Mouse (Mus musculus): ENCODE results near the gene Hist1h4i. TPM values are rescaled to one million over a fixed set of nuclear protein-coding genes. Genes with fewer than 3 reads are reported as not detected.
A peak's percentile ranks its signal among the peaks of the same experiment; 100 is the strongest.

Hist1h4i gene
- polyA plus RNA-seq, 1 experiment, result 15.7 TPM

DNA sequence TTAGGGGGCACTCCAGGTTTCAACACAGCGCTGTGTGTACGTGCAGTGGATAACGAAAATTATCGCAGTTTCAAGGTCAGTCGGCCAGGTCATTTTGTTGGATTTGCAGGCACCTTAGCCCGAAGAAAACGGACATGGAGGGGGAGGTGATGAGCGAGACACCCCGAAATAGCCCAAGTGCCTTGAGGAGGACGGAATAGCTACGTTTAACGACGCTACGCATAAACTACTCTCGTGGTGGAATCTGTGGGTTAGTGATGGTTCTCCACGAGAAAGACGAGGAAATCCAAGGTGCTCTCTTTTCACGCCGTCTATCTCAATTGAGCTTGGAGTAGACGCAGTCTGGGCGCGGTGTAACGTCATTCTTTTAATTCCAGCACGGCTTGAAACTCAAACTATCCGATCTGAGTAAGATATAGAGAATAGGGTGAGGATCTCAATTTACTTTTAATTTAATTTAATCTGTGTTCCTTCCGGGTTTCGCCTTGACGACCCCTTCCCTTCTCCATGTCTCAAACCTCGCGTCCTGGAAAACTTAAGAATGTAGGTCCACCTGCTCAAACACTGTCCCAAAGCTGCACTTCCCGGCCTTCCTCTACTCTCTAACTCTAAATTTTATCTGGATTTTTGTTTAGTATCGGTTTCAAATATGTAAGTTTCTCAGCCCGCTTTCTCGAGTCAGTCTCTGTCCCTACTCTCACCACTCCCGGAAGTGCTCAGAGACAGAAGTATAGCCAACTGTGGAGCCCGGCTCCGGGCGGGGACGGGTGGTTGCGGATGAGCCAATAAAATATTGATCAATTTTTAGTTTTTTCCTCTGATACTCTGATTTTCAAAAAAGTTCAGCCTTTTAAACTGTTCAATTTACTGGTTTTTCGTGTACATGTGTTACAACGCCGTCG, 21.0 kb downstream of the Hist1h4i start:
- TF ChIP-seq CTCF (IDR thresholded peaks at IDR 0.05; ENCODE audit: extremely low read depth, insufficient read depth, insufficient read length, insufficient replicate concordance) (no peak), POLR2A (IDR thresholded peaks at IDR 0.05; ENCODE audit: low read depth, low read length) (no peak)
- H3K4me3 ChIP-seq (ENCODE audit: extremely low read depth, insufficient read depth, insufficient read length), result peak overlapping the region; percentile 67
- 2% methylated on average over 44 of the region's 44 CpGs for WGBS
- peak in 1 of 2 experiments; percentile 44 for DNase-seq (ENCODE audit: low read depth in 1 of 2, low spot score in 2 of 2)
- H3K36me3 ChIP-seq (ENCODE audit: control insufficient read depth, insufficient read depth, low read length), result no peaks in the 10 kb centered on the region
- 0 out of 2 replicates have a peak, but pooled peaks cover 1% of the 10 kb centered on the region for H3K27me3 ChIP-seq (ENCODE audit: control insufficient read depth, insufficient read depth, low read length)
- no peaks in the 10 kb centered on the region for H3K4me1 ChIP-seq (ENCODE audit: control insufficient read depth, insufficient read depth, insufficient read length)
- H3K27ac ChIP-seq (ENCODE audit: insufficient read depth, low read length), result no peak overlapping the region

DNA sequence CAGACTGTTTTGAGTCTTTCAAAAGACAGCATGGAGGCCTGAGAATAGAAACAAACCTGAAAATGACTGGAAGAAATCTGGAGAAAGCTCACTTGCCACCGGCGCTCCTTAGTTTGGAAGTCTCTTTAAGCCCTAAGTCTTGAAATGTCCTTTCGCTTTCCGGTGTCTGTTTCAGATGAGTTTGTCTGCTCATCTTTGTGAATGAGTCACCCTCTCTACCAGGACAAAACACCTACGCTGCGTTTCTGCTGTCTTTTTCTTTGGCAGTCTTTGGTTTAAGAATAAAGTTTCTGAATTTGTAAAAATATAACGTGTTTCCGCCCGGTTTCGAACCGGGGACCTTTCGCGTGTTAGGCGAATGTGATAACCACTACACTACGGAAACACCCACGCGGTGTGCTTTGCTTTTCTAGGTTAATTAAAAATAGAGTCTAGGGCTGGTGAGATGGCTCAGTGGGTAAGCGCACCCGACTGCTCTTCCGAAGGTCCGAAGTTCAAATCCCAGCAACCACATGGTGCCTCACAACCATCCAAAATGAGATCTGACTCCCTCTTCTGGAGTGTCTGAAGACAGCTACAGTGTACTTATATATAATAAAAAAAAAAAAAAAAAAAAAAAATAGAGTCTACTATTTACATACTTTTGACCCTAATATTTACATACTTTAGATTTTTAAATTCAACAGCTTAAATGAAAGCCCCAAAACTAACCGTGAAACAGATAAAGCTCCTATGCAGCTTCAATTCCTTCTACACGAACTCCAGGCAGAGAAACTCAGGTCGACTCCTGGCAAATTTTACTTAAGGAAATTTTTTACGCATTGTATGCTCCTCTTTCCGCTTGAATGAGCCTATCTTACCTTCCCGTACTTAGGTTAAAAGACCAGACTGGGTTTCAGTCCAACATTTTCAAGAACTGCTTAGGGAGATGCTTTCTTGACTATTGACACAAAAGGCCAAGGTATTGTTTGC, 25.4 kb downstream of the Hist1h4i start:
- 16% methylated on average over 27 of the region's 27 CpGs for WGBS
- DNase-seq (ENCODE audit: low read depth in 1 of 2, low spot score in 2 of 2), result peak; percentile 60 to 87
- Histone ChIP-seq H3K36me3 (ENCODE audit: control insufficient read depth, insufficient read depth, low read length) (no peaks in the 10 kb centered on the region), H3K27me3 (ENCODE audit: control insufficient read depth, insufficient read depth, low read length) (peaks cover 7% of the 10 kb centered on the region), H3K4me3 (ENCODE audit: extremely low read depth, insufficient read depth, insufficient read length) (no peak overlapping the region), H3K27ac (ENCODE audit: insufficient read depth, low read length) (no peak overlapping the region), H3K4me1 (ENCODE audit: control insufficient read depth, insufficient read depth, insufficient read length) (peaks cover 6% of the 10 kb centered on the region; the same call in 1 of the 2 replicates)
- TF ChIP-seq CTCF (IDR thresholded peaks at IDR 0.05; ENCODE audit: extremely low read depth, insufficient read depth, insufficient read length, insufficient replicate concordance), result no peak
- TF ChIP-seq POLR2A (IDR thresholded peaks at IDR 0.05; ENCODE audit: low read depth, low read length), result no peak

DNA sequence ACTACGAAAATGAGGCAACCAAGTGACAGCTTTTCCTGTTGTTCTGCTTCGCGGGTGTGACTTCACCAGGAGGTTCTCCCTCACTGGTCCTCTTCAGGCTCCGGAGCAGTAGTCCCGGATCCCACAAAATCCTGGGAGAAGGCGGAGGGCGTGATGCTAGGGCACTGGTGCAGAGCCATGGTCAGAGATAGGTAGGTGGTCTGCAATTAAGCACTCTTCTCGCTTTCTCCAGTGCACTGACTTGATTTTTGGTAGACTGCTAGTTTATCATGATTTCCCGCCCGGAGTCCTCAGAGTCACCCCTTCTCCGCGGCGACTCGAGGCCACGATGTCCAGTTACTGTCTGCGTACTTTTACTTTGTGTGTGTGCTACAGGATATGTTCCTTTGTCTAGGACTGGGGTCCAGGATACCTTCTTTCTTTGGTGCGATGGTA, 26.7 kb downstream of the Hist1h4i start:
- DNase-seq (ENCODE audit: low read depth in 1 of 2, low spot score in 2 of 2), result no peak
- Histone ChIP-seq H3K27ac (ENCODE audit: insufficient read depth, low read length) (no peak overlapping the region), H3K36me3 (ENCODE audit: control insufficient read depth, insufficient read depth, low read length) (no peaks in the 10 kb centered on the region), H3K4me1 (ENCODE audit: control insufficient read depth, insufficient read depth, insufficient read length) (peaks cover 6% of the 10 kb centered on the region; the same call in 1 of the 2 replicates), H3K27me3 (ENCODE audit: control insufficient read depth, insufficient read depth, low read length) (peaks cover 5% of the 10 kb centered on the region), H3K4me3 (ENCODE audit: extremely low read depth, insufficient read depth, insufficient read length) (peak overlapping the region; percentile 6; the same call in 1 of the 2 replicates)
- TF ChIP-seq POLR2A (IDR thresholded peaks at IDR 0.05; ENCODE audit: low read depth, low read length), result no peak
- no peak for TF ChIP-seq CTCF (IDR thresholded peaks at IDR 0.05; ENCODE audit: extremely low read depth, insufficient read depth, insufficient read length, insufficient replicate concordance)
- WGBS, result 9% methylated on average over 17 of the region's 17 CpGs

DNA sequence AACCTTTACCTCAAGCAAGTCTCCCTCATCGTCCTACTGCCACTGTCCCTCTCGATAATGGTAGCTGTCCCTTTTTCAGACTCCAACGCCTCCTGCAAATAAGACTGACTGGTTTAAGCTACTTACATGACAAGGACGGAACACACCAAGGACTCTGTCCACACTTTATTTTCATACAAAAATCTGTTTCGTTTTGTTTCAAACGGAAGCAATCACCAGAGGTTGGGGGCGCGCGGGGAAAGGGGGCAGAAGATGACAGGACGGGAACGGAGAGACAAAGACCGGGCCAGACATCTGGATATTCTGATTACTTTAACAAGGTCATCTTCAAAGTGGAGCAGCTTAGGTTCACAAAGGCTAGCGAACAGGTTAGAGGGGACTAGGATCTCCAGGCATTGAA, 27.4 kb downstream of the Hist1h4i start:
- WGBS, result 15% methylated on average over 13 of the region's 13 CpGs
- no peak overlapping the region for H3K4me3 ChIP-seq (ENCODE audit: extremely low read depth, insufficient read depth, insufficient read length)
- peaks cover 6% of the 10 kb centered on the region; the same call in 1 of the 2 replicates for H3K4me1 ChIP-seq (ENCODE audit: control insufficient read depth, insufficient read depth, insufficient read length)
- H3K36me3 ChIP-seq (ENCODE audit: control insufficient read depth, insufficient read depth, low read length), result no peaks in the 10 kb centered on the region
- H3K27me3 ChIP-seq (ENCODE audit: control insufficient read depth, insufficient read depth, low read length), result peaks cover 7% of the 10 kb centered on the region
- TF ChIP-seq POLR2A (IDR thresholded peaks at IDR 0.05; ENCODE audit: low read depth, low read length) (no peak), CTCF (IDR thresholded peaks at IDR 0.05; ENCODE audit: extremely low read depth, insufficient read depth, insufficient read length, insufficient replicate concordance) (no peak)
- no peak for DNase-seq (ENCODE audit: low read depth in 1 of 2, low spot score in 2 of 2)
- H3K27ac ChIP-seq (ENCODE audit: insufficient read depth, low read length), result no peak overlapping the region

DNA sequence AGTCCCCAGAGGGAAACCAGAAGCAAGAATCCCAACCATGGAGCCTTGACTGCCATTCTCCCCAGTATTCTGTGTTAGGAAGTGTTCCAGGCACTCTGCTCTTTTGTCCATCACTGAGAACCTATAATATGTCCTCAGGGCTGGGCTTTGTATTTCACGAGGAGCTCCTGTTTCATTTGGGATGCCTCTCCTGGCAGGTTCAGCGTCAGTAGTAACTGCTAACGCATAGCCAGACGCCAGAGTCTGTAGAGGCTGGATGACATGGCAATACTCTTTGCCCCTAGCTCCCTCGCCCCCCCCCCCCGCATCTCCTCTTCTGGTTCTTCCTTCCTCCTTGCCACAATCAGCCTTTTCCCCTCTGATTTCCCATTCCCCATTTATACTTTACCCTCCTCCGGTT, 31.5 kb downstream of the Hist1h4i start, which contains the start of gene Prss16:
Gene Prss16 (minus strand): TSS at position 101 of the 400 bp plus-strand sequence.
- no peak for TF ChIP-seq CTCF (IDR thresholded peaks at IDR 0.05; ENCODE audit: extremely low read depth, insufficient read depth, insufficient read length, insufficient replicate concordance)
- no peak for TF ChIP-seq POLR2A (IDR thresholded peaks at IDR 0.05; ENCODE audit: low read depth, low read length)
- Histone ChIP-seq H3K27ac (ENCODE audit: insufficient read depth, low read length) (no peak within 1 kb of the TSS), H3K4me1 (ENCODE audit: control insufficient read depth, insufficient read depth, insufficient read length) (peaks cover 5% of the 10 kb centered on the region), H3K27me3 (ENCODE audit: control insufficient read depth, insufficient read depth, low read length) (peaks cover 13% of the 10 kb centered on the region), H3K36me3 (ENCODE audit: control insufficient read depth, insufficient read depth, low read length) (no peaks in the 10 kb centered on the region), H3K4me3 (ENCODE audit: extremely low read depth, insufficient read depth, insufficient read length) (no peak within 1 kb of the TSS)
- WGBS, result 27% methylated on average over 6 of the region's 7 CpGs
- no peak for DNase-seq (ENCODE audit: low read depth in 1 of 2, low spot score in 2 of 2)

DNA sequence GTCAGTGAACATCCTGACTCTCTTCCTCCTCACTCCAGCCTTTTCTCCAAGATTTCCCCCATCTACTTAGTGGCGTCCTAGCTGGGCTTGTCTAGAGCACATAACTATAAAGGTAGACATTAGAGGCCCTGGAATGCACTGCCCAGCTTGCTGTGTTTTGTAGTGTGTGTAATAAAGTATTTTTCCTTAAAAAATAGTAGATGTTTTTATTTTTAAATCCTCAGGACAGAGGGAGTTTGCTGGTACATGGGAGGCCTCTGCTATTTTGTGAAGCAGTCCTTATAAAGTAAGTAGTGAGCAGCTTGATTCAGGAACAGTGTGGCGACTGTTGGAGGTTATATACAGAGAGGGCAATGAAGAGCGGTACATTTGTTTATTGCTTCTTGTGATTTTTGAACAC, 32.5 kb downstream of the Hist1h4i start:
- H3K4me3 ChIP-seq (ENCODE audit: extremely low read depth, insufficient read depth, insufficient read length), result no peak overlapping the region
- H3K4me1 ChIP-seq (ENCODE audit: control insufficient read depth, insufficient read depth, insufficient read length), result no peaks in the 10 kb centered on the region; the same call in 1 of the 2 replicates
- TF ChIP-seq POLR2A (IDR thresholded peaks at IDR 0.05; ENCODE audit: low read depth, low read length), result no peak
- TF ChIP-seq CTCF (IDR thresholded peaks at IDR 0.05; ENCODE audit: extremely low read depth, insufficient read depth, insufficient read length, insufficient replicate concordance), result no peak
- no peaks in the 10 kb centered on the region for H3K36me3 ChIP-seq (ENCODE audit: control insufficient read depth, insufficient read depth, low read length)
- peaks cover 9% of the 10 kb centered on the region; the same call in 1 of the 2 replicates for H3K27me3 ChIP-seq (ENCODE audit: control insufficient read depth, insufficient read depth, low read length)
- WGBS, result 84% methylated on average over 3 of the region's 3 CpGs
- no peak for DNase-seq (ENCODE audit: low read depth in 1 of 2, low spot score in 2 of 2)
- no peak overlapping the region for H3K27ac ChIP-seq (ENCODE audit: insufficient read depth, low read length)
